Mouse (Mus musculus): Measurements from ENCODE around the gene Csdc2.

DNA sequence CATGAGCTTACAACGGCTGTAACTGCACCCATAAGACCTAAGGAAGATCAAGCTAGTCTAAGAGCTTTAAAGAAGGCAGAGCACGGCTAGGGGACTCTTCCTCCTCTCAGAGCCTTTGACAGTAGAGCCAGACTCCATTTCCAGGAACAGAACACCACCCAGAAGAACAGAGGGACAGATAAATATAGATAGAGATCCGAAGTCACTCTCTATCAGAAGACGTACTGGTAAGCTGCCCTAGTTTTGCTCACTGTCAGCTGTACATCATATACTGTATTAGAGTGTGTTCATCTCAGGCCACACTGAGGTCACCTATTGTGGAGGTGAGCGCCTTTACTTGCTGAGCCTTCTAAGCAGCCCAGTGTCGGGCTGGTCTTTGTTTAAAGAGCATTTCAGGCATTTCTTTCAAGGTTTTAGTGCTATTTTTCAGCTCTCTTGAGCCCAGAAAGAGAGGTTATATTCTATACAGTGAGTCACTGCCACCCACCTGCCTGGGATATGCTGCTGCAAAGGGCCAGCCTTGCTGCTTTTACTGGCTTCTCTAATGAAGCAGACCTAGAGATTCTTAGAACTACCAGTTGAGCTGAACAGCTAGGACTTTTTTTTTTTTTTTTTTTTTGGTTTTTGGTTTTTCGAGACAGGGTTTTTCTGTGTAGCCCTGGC, 45.3 kb upstream of the Csdc2 start:
- TF ChIP-seq CTCF (IDR thresholded peaks at IDR 0.05; ENCODE audit: low read depth, low read length) (no peak), POLR2A (IDR thresholded peaks at IDR 0.05; ENCODE audit: insufficient read depth, low read length) (no peak), EP300 (IDR thresholded peaks at IDR 0.05; ENCODE audit: insufficient read depth, low read depth, low read length) (no peak)
